Mouse (Mus musculus): Measurements from ENCODE around the gene Elf4. TPM values are rescaled to one million over a fixed set of nuclear protein-coding genes. Genes with fewer than 3 reads are reported as not detected.
"Not testable (repeated sequence)": the region's sequence is repeated elsewhere in the genome, so short reads cannot be mapped to it uniquely, and the experiment has no call there.

Elf4 gene
- polyA plus RNA-seq, 1 experiment: 30.6 TPM

DNA sequence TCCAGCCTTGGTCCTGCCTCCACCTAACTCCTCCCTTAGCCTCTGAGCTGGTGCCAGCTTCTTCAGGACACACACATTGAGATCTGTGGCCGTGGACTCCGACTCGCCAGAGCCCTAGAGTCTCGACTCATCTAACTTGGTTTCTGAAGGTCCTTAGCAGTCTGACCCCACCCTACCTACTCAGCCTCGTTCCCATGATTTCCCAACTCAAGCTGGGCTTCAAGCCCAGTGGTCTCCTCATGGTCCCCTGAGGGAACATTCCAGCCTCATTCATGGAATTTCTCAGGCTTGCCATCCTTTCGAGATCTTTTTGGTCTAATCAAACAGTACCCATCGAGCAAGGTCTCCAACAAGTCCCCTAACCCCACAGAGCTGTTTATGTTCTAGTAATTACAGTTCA is 21.0 kb downstream of the Elf4 start:
- no peak overlapping the region for H3K4me3 ChIP-seq (ENCODE audit: insufficient read depth, low read length)
- no peak for TF ChIP-seq CTCF (IDR thresholded peaks at IDR 0.05; ENCODE audit: borderline replicate concordance, insufficient read depth, low read length)
- no peak for TF ChIP-seq POLR2A (IDR thresholded peaks at IDR 0.05; ENCODE audit: low read depth, low read length)
- H3K4me1 ChIP-seq (ENCODE audit: control insufficient read depth, insufficient read depth, low read length): no peaks in the 10 kb centered on the region; the same call in 1 of the 2 replicates
- H3K27ac ChIP-seq (ENCODE audit: insufficient read depth, low read length): peak overlapping the region; percentile 47

GRCm38 (mm10) chrX:48441548-48441947 is 21.4 kb downstream of the Elf4 start:
- H3K4me1 ChIP-seq (ENCODE audit: control insufficient read depth, insufficient read depth, low read length): no peaks in the 10 kb centered on the region; the same call in 1 of the 2 replicates
- TF ChIP-seq POLR2A (IDR thresholded peaks at IDR 0.05; ENCODE audit: low read depth, low read length): no peak
- no peak for TF ChIP-seq CTCF (IDR thresholded peaks at IDR 0.05; ENCODE audit: borderline replicate concordance, insufficient read depth, low read length)
- H3K4me3 ChIP-seq (ENCODE audit: insufficient read depth, low read length): no peak overlapping the region
- H3K27ac ChIP-seq (ENCODE audit: insufficient read depth, low read length): no peak overlapping the region

GRCm38 (mm10) chrX:48439036-48439435 is 23.9 kb downstream of the Elf4 start:
- TF ChIP-seq POLR2A (IDR thresholded peaks at IDR 0.05; ENCODE audit: low read depth, low read length) (no peak), CTCF (IDR thresholded peaks at IDR 0.05; ENCODE audit: borderline replicate concordance, insufficient read depth, low read length) (no peak)
- H3K4me1 ChIP-seq (ENCODE audit: control insufficient read depth, insufficient read depth, low read length): no peaks in the 10 kb centered on the region; the same call in none of the 2 replicates
- no peak overlapping the region for H3K4me3 ChIP-seq (ENCODE audit: insufficient read depth, low read length)
- no peak overlapping the region for H3K27ac ChIP-seq (ENCODE audit: insufficient read depth, low read length)

DNA sequence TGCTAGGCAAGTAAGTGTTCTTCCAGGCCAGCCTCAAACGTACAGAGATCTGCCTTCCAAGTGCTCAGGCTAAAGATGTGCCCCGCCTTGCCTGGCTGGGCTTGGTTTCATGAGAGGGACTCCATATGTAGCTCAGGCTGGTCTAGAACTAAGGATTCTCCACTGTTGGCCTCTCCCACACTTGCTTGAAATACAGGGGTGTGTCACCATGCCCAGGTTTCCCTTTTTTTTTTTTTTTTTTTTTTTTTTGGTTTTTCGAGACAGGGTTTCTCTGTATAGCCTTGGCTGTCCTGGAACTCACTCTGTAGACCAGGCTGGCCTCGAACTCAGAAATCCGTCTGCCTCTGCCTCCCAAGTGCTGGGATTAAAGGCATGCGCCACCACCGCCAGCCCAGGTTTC is 26.9 kb downstream of the Elf4 start:
- not testable (repeated sequence) for H3K4me3 ChIP-seq (ENCODE audit: insufficient read depth, low read length); H3K4me1 ChIP-seq (ENCODE audit: control insufficient read depth, insufficient read depth, low read length); H3K27ac ChIP-seq (ENCODE audit: insufficient read depth, low read length)

DNA sequence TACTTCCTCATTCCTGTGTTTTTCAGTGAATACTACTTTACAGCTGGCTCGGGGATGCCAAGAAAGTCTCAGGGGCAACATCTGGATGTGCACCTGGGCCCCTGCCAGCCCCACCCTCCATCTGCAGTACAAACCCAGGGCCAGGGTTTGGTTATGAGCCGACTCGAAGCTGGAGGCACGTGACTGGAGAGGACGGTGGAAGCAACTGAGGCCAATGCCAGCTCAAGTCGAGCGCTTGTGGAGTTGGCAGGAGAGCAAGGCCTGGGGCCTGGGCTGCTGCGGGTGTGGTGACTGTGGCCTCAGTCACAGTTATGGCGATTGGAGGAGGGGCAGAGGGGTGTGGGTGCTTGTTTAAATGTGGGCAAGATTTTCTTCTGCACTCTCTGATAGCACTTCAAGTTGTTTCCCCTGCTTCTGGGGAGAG is 27.4 kb downstream of the Elf4 start:
- TF ChIP-seq POLR2A (IDR thresholded peaks at IDR 0.05; ENCODE audit: low read depth, low read length) (no peak), CTCF (IDR thresholded peaks at IDR 0.05; ENCODE audit: borderline replicate concordance, insufficient read depth, low read length) (no peak)
- no peak overlapping the region for H3K27ac ChIP-seq (ENCODE audit: insufficient read depth, low read length)
- H3K4me1 ChIP-seq (ENCODE audit: control insufficient read depth, insufficient read depth, low read length): no peaks in the 10 kb centered on the region; the same call in 1 of the 2 replicates
- no peak overlapping the region for H3K4me3 ChIP-seq (ENCODE audit: insufficient read depth, low read length)

GRCm38 (mm10) chrX:48434251-48434650 is 28.7 kb downstream of the Elf4 start:
- no peak overlapping the region for H3K27ac ChIP-seq (ENCODE audit: insufficient read depth, low read length)
- TF ChIP-seq CTCF (IDR thresholded peaks at IDR 0.05; ENCODE audit: borderline replicate concordance, insufficient read depth, low read length): no peak
- no peak for TF ChIP-seq POLR2A (IDR thresholded peaks at IDR 0.05; ENCODE audit: low read depth, low read length)
- no peaks in the 10 kb centered on the region; the same call in 1 of the 2 replicates for H3K4me1 ChIP-seq (ENCODE audit: control insufficient read depth, insufficient read depth, low read length)
- H3K4me3 ChIP-seq (ENCODE audit: insufficient read depth, low read length): no peak overlapping the region

DNA sequence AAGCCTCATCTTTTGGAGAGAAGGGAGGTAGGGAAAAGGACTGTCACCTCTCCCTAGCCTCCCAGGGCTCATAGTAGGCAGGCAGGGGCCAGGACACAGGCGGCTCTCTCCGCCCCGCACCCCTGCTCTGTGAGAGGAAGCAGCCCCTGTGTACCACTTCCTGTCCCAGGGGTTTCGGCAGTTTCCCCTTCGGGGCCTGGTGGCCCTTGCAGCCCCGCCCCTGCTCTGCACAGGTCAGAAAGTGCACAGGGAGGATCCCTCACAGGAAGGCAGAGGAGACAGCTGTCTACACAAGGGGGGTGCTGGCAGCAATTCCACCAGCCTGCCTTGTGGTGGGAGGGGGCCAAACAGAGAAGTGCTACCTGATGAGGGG is 29.4 kb downstream of the Elf4 start:
- Histone ChIP-seq H3K27ac (ENCODE audit: insufficient read depth, low read length) (no peak overlapping the region), H3K4me3 (ENCODE audit: insufficient read depth, low read length) (no peak overlapping the region), H3K4me1 (ENCODE audit: control insufficient read depth, insufficient read depth, low read length) (no peaks in the 10 kb centered on the region; the same call in 1 of the 2 replicates)
- TF ChIP-seq CTCF (IDR thresholded peaks at IDR 0.05; ENCODE audit: borderline replicate concordance, insufficient read depth, low read length): no peak
- no peak for TF ChIP-seq POLR2A (IDR thresholded peaks at IDR 0.05; ENCODE audit: low read depth, low read length)

- Histone ChIP-seq H3K27ac (ENCODE audit: insufficient read depth, low read length) (no peak overlapping the region), H3K4me3 (ENCODE audit: insufficient read depth, low read length) (no peak overlapping the region), H3K4me1 (ENCODE audit: control insufficient read depth, insufficient read depth, low read length) (peaks cover under 1% of the 10 kb centered on the region; the same call in 1 of the 2 replicates)
- TF ChIP-seq CTCF (IDR thresholded peaks at IDR 0.05; ENCODE audit: borderline replicate concordance, insufficient read depth, low read length): no peak
- no peak for TF ChIP-seq POLR2A (IDR thresholded peaks at IDR 0.05; ENCODE audit: low read depth, low read length)
Observed at GRCm38 (mm10) chrX:48432599-48433526, 30.1 kb downstream of the Elf4 start.

DNA sequence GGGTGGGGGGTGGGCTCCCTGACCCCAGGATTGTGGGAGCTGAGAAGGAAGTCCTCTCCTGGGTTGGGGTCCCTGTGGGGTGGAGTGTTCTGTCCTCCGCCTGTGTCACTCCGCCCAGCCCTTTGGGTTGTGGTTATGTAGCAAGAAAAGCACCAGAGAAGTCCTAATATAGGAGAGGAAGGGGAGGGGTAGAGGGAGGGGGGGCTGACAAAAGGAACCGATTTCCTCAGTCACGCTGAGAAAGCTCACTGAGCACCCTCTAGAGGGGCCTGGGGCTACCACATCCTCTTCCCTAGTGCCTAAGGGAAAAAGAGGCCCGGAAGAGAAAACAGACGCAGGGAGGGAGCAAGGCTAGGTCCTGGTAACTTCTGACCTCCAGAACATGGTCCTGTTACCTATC is 33.4 kb downstream of the Elf4 start:
- Histone ChIP-seq H3K4me3 (ENCODE audit: insufficient read depth, low read length) (no peak overlapping the region), H3K27ac (ENCODE audit: insufficient read depth, low read length) (no peak overlapping the region), H3K4me1 (ENCODE audit: control insufficient read depth, insufficient read depth, low read length) (peaks cover 13% of the 10 kb centered on the region)
- TF ChIP-seq CTCF (IDR thresholded peaks at IDR 0.05; ENCODE audit: borderline replicate concordance, insufficient read depth, low read length): no peak
- no peak for TF ChIP-seq POLR2A (IDR thresholded peaks at IDR 0.05; ENCODE audit: low read depth, low read length)

GRCm38 (mm10) chrX:48429100-48429499 is 33.8 kb downstream of the Elf4 start:
- Histone ChIP-seq H3K27ac (ENCODE audit: insufficient read depth, low read length) (no peak overlapping the region), H3K4me3 (ENCODE audit: insufficient read depth, low read length) (no peak overlapping the region), H3K4me1 (ENCODE audit: control insufficient read depth, insufficient read depth, low read length) (peaks cover 13% of the 10 kb centered on the region)
- TF ChIP-seq CTCF (IDR thresholded peaks at IDR 0.05; ENCODE audit: borderline replicate concordance, insufficient read depth, low read length) (no peak), POLR2A (IDR thresholded peaks at IDR 0.05; ENCODE audit: low read depth, low read length) (no peak)

Measured in embryonic fibroblast, embryonic 13.5 days (primary cell).